Mouse (Mus musculus) CH12.LX (cell line): ENCODE data around the gene Gjb4. TPM values are rescaled to one million over a fixed set of nuclear protein-coding genes. Genes with fewer than 3 reads are reported as not detected.

Source experiments
- DNase-seq: peaks from one replicate; pipeline ENCODE4 v3.0.0-alpha.2; 2013; ENCODE audit errors: extremely low read depth
- H3K27ac ChIP-seq: 2 replicates; pipeline ENCODE4 v1.5.1; 2012; ENCODE audit warnings: low read depth, mild to moderate bottlenecking, control low read depth, moderate library complexity; ENCODE audit not compliant: insufficient read depth
- H3K27me3 ChIP-seq: replicated peaks from 2 replicates; pipeline ENCODE3; 2012; ENCODE audit warnings: inconsistent platforms
- H3K36me3 ChIP-seq, 2 experiments: replicated peaks in 1 of 2; 2 replicates each; pipeline versions ENCODE3 to v1.6.1; 2012; ENCODE audit warnings: inconsistent platforms in 1 of 2, low read length in 1 of 2, mild to moderate bottlenecking in 1 of 2, mixed read lengths in 1 of 2, moderate library complexity in 1 of 2; ENCODE audit not compliant: control insufficient read depth in 1 of 2, insufficient read depth in 1 of 2
- H3K4me1 ChIP-seq, 2 experiments: 2 replicates each; pipeline ENCODE4 v1.6.1; 2012; ENCODE audit warnings: inconsistent platforms in 1 of 2, moderate library complexity in 1 of 2; ENCODE audit not compliant: insufficient read depth in 2 of 2, control insufficient read depth in 1 of 2
- H3K4me2 ChIP-seq: 2 replicates; pipeline ENCODE4 v1.6.1; 2012; ENCODE audit warnings: low read depth, mild to moderate bottlenecking, control low read depth; ENCODE audit not compliant: poor library complexity, insufficient read depth, severe bottlenecking
- H3K4me3 ChIP-seq, 3 experiments: fragments of 150-350 bp in 1 of 3; sonication (generic) in 1 of 3; replicated peaks in 1 of 3; 2 replicates each; pipeline versions ENCODE3 to v1.5.1; 2011 to 2012; ENCODE audit warnings: low read depth in 2 of 3, low read length in 2 of 3, mild to moderate bottlenecking in 2 of 3, moderate library complexity in 2 of 3, control low read depth in 1 of 3, improper control_type of control experiment in 1 of 3, inconsistent platforms in 1 of 3, mixed read lengths in 1 of 3; ENCODE audit not compliant: poor library complexity in 1 of 3
- H3K79me2 ChIP-seq: replicated peaks from 2 replicates; pipeline ENCODE4 v1.6.1; 2012; ENCODE audit warnings: mild to moderate bottlenecking, moderate library complexity; ENCODE audit not compliant: control insufficient read depth, poor library complexity, insufficient read depth, severe bottlenecking; ENCODE audit errors: extremely low read depth
- H3K9ac ChIP-seq: 2 replicates; pipeline ENCODE4 v1.6.1; 2012; ENCODE audit warnings: low read depth, mild to moderate bottlenecking, control low read depth, moderate library complexity; ENCODE audit not compliant: insufficient read depth
- H3K9me3 ChIP-seq: replicated peaks from 2 replicates; pipeline ENCODE3; 2012; ENCODE audit warnings: low read length, inconsistent platforms, mixed read lengths
- CHD1 ChIP-seq: IDR thresholded peaks from 2 replicates; pipeline ENCODE4 v1.6.1; 2012; ENCODE audit warnings: low read depth, low read length, improper control_type of control experiment, inconsistent platforms
- CTCF ChIP-seq, 2 experiments: IDR thresholded peaks in 1 of 2; conservative IDR thresholded peaks in 1 of 2; 2 replicates each; pipeline ENCODE4 v1.5.1; 2011 to 2012; ENCODE audit warnings: low read depth in 2 of 2, low read length in 2 of 2, improper control_type of control experiment in 1 of 2, inconsistent platforms in 1 of 2, mild to moderate bottlenecking in 1 of 2, moderate library complexity in 1 of 2
- E2F4 ChIP-seq: IDR thresholded peaks from 2 replicates; pipeline ENCODE4 v1.6.1; 2011; ENCODE audit warnings: low read depth, low read length, improper control_type of control experiment; ENCODE audit not compliant: insufficient replicate concordance
- ELF1 ChIP-seq: IDR thresholded peaks from 2 replicates; pipeline ENCODE4 v1.6.1; 2014; ENCODE audit warnings: low read depth, mild to moderate bottlenecking, inconsistent platforms, low read length, improper control_type of control experiment
- ETS1 ChIP-seq: conservative IDR thresholded peaks from 2 replicates; pipeline ENCODE4 v1.6.1; 2012; ENCODE audit warnings: low read depth, mild to moderate bottlenecking, inconsistent platforms, low read length, improper control_type of control experiment, moderate library complexity
- HCFC1 ChIP-seq: IDR thresholded peaks from 2 replicates; pipeline ENCODE4 v1.6.1; 2012; ENCODE audit warnings: low read depth, mild to moderate bottlenecking, inconsistent platforms, low read length, improper control_type of control experiment
- IRF4 ChIP-seq: IDR thresholded peaks from 2 replicates; pipeline ENCODE4 v1.6.1; 2014; ENCODE audit warnings: low read depth, mild to moderate bottlenecking, inconsistent platforms, low read length, improper control_type of control experiment
- KAT2A ChIP-seq: IDR thresholded peaks from 2 replicates; pipeline ENCODE4 v1.6.1; 2012; ENCODE audit warnings: low read length, improper control_type of control experiment, inconsistent platforms; ENCODE audit not compliant: insufficient replicate concordance
- MAFK ChIP-seq: IDR thresholded peaks from 2 replicates; pipeline ENCODE4 v1.6.1; 2011; ENCODE audit warnings: low read length, improper control_type of control experiment; ENCODE audit not compliant: insufficient replicate concordance
- MXI1 ChIP-seq: IDR thresholded peaks from 2 replicates; pipeline ENCODE4 v1.6.1; 2011; ENCODE audit warnings: mild to moderate bottlenecking, low read depth, low read length, improper control_type of control experiment
- MYC ChIP-seq: IDR thresholded peaks from 2 replicates; pipeline ENCODE4 v1.6.1; 2011; ENCODE audit warnings: low read depth, mild to moderate bottlenecking, improper control_type of control experiment, low read length
- NELFE ChIP-seq: IDR thresholded peaks from 2 replicates; pipeline ENCODE4 v1.6.1; 2011; ENCODE audit warnings: low read depth, low read length, improper control_type of control experiment
- POLR2A ChIP-seq: IDR thresholded peaks from 2 replicates; pipeline ENCODE4 v1.6.1; 2011; ENCODE audit warnings: low read depth, mild to moderate bottlenecking, improper control_type of control experiment, low read length
- RAD21 ChIP-seq: IDR thresholded peaks from 2 replicates; pipeline ENCODE4 v1.6.1; 2011; ENCODE audit warnings: low read depth, mild to moderate bottlenecking, low read length, improper control_type of control experiment, moderate library complexity
- RCOR1 ChIP-seq: conservative IDR thresholded peaks from 2 replicates; pipeline ENCODE4 v1.6.1; 2012; ENCODE audit warnings: low read depth, mild to moderate bottlenecking, inconsistent platforms, low read length, improper control_type of control experiment
- SIN3A ChIP-seq: IDR thresholded peaks from 2 replicates; pipeline ENCODE4 v1.6.1; 2012; ENCODE audit warnings: low read length, improper control_type of control experiment, inconsistent platforms
- TCF12 ChIP-seq: IDR thresholded peaks from 2 replicates; pipeline ENCODE4 v1.6.1; 2014; ENCODE audit warnings: low read depth, mild to moderate bottlenecking, inconsistent platforms, low read length, improper control_type of control experiment
- USF1 ChIP-seq: IDR thresholded peaks from 2 replicates; pipeline ENCODE4 v1.6.1; 2014; ENCODE audit warnings: low read depth, mild to moderate bottlenecking, inconsistent platforms, low read length, improper control_type of control experiment
- ZMIZ1 ChIP-seq: IDR thresholded peaks from 2 replicates; pipeline ENCODE4 v1.6.1; 2012; ENCODE audit warnings: low read depth, mild to moderate bottlenecking, inconsistent platforms, low read length, improper control_type of control experiment
- ZNF384 ChIP-seq: IDR thresholded peaks from 2 replicates; pipeline ENCODE4 v1.6.1; 2012; ENCODE audit warnings: low read depth, low read length, improper control_type of control experiment, inconsistent platforms
- dilution Hi-C: fragments of 300-500 bp; cut with MboI; formaldehyde crosslinking; loops from 2 replicates; pipeline ENCODE4 v1.14.3; 2020; ENCODE audit warnings: low sequenced_read_pairs; ENCODE audit not compliant: extremely low pct_unique_long_range_greater_than_20kb, extremely low pct_ligation_motif_present
- in situ Hi-C: fragments of 300-500 bp; cut with MboI; formaldehyde crosslinking; loops from 3 replicates; pipeline ENCODE4 v1.14.3; 2019; ENCODE audit warnings: low sequenced_read_pairs, low pct_ligation_motif_present, low pct_unique_long_range_greater_than_20kb, mixed read lengths
- polyA plus RNA-seq: library from polyadenylated mRNA; unstranded; fragments of >175 nt; gene quantifications from 2 replicates; pipeline ENCODE4 v1.2.1, GENCODE M21; 2012; ENCODE audit warnings: low read depth; ENCODE audit not compliant: insufficient read length
- total RNA-seq, 2 experiments: library from RNA; depleted of rRNA; stranded (reverse); fragments of 300-350 nt in 1 of 2; fragments of >200 nt in 1 of 2; gene quantifications; 2 replicates each; pipeline ENCODE4 v1.2.3; 2012 to 2014

Gene Gjb4
- total and polyA plus RNA-seq, 3 experiments = not detected

DNA sequence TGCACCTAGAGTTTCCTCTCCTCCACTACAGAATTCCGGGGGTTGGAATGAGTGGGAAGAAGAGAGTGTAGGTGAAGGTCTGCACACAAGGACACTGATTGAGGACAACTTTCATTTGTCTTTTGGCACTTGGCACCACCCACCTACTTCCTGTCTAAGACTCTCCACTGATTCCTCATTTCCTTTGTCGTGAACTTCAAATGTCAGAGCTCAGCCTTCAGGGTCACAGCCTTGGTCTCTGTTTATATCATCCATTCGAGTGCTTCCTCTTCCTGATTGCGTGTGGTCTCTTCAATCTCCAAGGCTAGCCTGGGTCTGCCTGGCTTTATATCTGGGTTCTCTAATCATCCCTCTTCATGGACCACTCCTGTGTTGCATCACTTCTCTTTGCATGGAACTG is 41.7 kb upstream of the Gjb4 start:
- H3K79me2 ChIP-seq = no peaks in the 10 kb centered on the region
- no peak for DNase-seq
- H3K36me3 ChIP-seq = no peaks in the 10 kb centered on the region
- dilution Hi-C loops (no loop called here), in situ Hi-C loops (no loop called here)
- no peak overlapping the region for H3K27ac ChIP-seq
- H3K9me3 ChIP-seq = peaks cover 62% of the 10 kb centered on the region
- no peaks in the 10 kb centered on the region for H3K27me3 ChIP-seq
- no peaks in the 10 kb centered on the region for H3K4me1 ChIP-seq
- H3K9ac ChIP-seq = no peak overlapping the region
- no peak overlapping the region for H3K4me3 ChIP-seq
- TF ChIP-seq SIN3A = no peak
- TF ChIP-seq MYC = no peak
- no peak for TF ChIP-seq RCOR1
- no peak for TF ChIP-seq HCFC1
- TF ChIP-seq ETS1 = no peak
- no peak for TF ChIP-seq KAT2A
- no peak for TF ChIP-seq IRF4
- no peak for TF ChIP-seq TCF12
- TF ChIP-seq E2F4 = no peak
- TF ChIP-seq USF1 = no peak
- no peak for TF ChIP-seq MXI1
- no peak for TF ChIP-seq MAFK
- TF ChIP-seq CTCF (conservative IDR thresholded peaks at IDR 0.05 in 1 of 2, IDR thresholded peaks at IDR 0.05 in 1 of 2; ENCODE audit: low read depth in 2 of 2, low read length in 2 of 2) = no peak
- no peak for TF ChIP-seq ZMIZ1
- TF ChIP-seq CHD1 = no peak
- no peak for TF ChIP-seq ELF1
- no peak for TF ChIP-seq ZNF384
- TF ChIP-seq NELFE = no peak
- no peak for TF ChIP-seq POLR2A
- H3K4me2 ChIP-seq = no peak overlapping the region

DNA sequence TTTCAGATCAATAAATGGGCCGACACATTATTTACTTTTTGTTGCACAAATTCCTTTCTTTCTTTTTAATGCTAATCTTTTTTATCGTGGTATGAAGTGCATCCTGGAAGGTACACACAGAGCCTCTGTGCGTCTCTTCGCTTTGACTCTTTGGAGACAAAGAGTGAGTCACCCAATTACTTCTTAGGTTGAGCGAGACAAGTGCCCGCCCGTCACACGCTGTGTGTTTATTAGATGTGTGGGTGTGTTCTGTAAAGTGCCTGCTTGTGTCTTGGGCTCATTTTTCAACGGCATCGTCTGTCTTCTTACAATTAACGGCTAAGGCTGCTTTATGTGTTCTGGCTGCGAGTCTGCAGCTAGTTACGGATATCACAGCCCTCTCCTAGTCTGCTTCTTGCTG is 35.8 kb upstream of the Gjb4 start:
- no peak for TF ChIP-seq RAD21
- TF ChIP-seq MXI1 = no peak
- TF ChIP-seq POLR2A = no peak
- TF ChIP-seq USF1 = no peak
- in situ Hi-C loops = no loop called here
- no peaks in the 10 kb centered on the region for H3K4me1 ChIP-seq

More for the DNA sequence above, 35.8 kb upstream of the Gjb4 start:
- no peak for DNase-seq
- Histone ChIP-seq H3K79me2 (no peaks in the 10 kb centered on the region), H3K4me2 (no peak overlapping the region), H3K9me3 (peaks cover 48% of the 10 kb centered on the region), H3K9ac (no peak overlapping the region), H3K27me3 (no peaks in the 10 kb centered on the region), H3K4me3 (no peak overlapping the region), H3K36me3 (no peaks in the 10 kb centered on the region), H3K27ac (no peak overlapping the region)
- dilution Hi-C loops = no loop called here
